Mouse (Mus musculus): Measurements from ENCODE around the gene Gtpbp1.

Gtpbp1 gene

DNA sequence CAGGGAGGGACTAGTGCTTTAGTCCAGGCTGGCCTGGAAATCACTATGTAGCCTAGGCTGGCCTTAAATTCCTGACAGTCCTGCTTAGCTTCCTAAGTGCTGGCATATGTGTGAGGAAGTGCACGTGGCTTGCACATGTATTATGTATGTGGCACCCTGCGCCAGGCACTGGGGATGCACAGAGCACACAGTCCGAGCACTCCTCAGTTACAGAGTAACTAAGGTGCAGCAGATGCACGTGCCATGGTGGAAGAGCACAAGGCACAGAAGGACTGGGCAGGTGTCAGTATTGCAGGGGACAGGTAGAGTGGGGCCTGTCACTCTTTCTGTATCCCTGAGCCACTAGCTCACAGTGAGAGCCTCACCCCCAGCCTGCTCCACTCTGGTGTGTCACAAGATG, 64.5 kb downstream of the Gtpbp1 start:
- no peak for DNase-seq (ENCODE audit: low spot score)

DNA sequence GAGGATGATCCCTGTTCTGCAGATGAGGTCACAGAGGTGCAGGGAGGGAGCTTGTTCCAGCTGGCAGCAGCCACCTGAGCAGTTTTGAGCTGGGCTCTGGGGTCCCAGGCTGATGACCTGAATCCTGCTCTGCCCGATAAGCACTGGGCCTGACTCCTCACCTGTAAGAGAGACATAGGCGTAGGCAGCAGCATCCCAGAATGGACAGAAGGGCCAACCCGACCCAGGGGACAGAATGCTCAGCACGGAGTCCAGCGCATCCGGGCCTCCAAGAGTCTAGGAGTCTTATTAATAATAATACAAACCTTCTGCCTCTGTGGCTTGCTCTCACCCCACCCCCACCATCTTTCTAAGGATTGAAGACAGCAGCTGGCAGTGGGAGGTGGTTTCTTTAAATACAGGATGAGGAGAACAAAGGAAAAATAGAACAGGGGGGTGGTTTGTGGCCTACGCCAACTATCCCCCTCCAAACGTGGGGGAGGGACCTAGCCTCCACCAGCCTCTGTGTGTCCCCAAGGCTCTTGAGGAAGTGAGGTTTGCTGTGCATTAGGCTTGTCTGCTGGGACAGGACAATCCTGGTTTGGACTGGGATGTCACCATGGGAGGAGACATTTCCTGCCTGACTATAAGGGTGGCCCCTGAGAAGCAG, 65.5 kb downstream of the Gtpbp1 start:
- DNase-seq (ENCODE audit: low spot score), result no peak

DNA sequence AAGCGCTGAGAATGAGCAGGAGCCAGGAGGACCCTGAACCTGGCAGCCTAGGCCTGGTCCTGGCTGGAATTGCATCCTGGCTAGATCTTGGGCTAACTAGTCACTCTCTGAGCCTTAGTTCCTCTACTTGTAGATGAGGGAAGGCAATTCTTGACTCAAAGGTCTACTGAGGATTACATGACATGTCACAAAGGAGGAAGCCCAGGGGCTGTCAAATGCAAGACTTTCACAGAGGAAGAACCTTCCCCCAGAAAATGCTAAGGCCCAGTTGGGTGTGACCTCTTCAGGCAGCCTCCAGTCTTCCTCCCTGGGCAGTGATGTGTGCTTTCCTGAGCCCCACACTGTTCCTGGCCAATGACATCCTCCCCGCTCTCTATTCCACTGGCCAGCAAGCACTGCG, 66.5 kb downstream of the Gtpbp1 start:
- no peak for DNase-seq (ENCODE audit: low spot score)

DNA sequence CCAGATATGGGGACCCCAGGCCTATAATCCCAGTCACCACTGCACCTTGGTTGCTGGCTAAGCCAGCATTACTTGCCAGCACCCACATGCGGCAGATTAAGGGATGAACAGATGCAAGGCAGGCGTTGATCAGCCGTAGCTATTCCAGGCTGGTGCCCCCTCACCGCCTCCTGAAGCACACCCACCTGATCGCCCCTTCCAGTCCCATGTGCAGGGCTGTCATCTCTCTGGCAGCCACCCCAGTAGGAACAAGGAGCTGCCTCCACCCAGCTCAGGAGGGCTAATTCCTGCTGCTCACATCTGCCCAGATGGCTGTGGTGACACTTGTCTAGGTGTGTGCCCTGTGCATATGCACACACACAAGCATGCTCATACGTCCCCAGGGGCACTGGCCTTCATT, 70.3 kb downstream of the Gtpbp1 start:
- no peak for DNase-seq (ENCODE audit: low spot score)

DNA sequence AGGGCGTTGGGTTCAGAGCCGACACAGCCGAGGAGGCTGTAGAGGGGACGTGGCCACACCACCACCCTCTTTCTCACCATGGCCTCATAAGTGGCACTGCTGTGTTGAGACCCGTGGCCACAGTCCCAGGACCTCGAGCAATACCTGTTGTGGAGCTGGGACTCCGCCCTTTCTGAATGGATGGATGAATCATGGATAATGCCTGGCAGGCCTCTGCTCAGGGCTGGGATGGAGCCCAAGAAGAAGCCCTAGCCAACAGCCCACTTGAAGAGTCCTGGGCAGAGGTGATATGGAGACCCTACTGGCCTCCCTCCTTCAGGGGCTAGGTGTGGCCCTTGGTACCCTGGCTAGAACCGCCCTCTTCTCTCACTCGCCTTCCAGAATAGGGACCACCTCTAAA, 72.4 kb downstream of the Gtpbp1 start:
- no peak for DNase-seq (ENCODE audit: low spot score)

DNA sequence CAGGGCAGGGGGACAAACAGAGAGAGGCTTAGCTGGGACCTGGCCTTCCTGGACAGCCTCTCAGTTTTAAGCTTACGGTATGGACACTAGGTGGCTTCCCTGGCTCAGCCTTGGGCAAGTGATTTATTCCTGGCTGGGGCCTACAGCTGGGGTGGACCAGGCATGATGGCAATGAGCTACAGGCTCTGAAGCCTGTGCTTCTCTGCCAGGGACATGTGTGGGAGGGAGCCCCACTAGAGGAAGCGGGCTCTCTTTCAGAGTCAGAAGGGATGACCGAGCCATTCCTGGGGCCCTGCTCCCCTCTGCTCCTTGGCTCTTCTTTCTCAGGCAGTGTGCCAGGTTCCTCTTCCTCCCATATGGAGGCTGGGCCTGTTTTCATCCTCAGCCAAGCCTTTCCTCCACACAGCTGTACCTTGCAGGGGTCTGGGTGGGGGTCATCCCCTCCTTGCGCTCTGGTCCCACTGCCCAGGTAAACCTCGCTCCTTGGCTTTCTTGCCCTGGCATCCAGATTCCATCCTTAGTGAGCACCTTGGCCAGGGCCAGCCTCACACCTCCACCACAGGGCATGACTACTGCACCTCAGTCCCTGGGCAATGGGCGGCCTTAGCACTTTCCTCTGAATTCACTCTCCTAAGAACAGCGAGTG, 73.1 kb downstream of the Gtpbp1 start:
- DNase-seq (ENCODE audit: low spot score), result no peak

DNA sequence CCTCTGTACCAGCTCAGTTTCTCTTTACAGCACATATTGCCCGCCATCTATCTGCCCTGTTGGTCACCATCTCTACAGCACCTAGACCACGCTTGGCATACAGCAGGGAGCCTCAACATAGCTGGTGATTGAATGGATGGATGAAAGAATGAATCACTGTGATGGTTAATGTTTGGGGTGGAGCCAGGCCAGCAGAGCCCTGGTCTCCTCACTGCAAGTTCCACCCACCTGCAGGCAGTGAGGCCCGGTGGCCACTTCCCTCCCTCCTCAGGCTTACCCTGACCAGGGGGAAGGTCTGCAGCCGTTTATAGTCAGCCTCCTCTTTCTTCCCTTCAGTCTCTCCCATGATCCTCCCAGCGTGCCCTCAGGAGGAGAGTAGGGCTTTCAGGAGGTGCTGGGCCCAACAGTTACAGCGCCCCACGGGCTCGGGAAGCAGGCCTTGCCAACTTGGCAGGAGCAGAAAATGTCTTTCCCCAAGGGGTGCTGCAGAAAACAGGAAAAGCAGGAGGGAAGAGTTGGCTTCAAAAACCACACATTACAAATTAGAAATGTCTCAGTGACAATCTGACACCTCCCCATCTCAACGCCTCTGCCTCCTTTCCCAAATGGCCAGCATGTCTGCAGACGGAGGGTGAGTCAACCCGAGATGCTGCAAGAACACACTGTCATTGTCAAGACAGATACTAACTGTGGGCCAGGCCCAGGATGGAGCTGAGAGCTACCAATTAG, 74.1 kb downstream of the Gtpbp1 start:
- DNase-seq (ENCODE audit: low spot score), result no peak

DNA sequence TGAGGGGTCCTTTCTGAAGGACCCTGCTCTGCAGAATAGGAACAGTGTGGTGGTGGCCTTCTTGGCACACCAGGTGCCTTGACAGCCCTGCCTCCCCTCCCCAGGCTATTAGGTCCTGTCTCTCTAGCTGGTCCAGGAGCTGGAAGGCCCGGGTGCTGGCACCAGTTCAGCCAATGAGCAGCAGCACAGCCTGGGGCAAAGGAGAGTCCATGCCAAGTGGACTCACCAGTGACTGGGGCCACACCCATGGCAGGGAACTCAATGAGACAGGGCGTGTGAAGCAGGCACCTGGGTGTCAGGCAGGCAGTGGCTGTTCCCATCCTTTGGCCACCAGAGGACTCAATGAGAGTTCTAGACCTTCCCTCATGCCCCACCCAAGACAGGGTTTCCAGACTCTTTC, 74.7 kb downstream of the Gtpbp1 start:
- no peak for DNase-seq (ENCODE audit: low spot score)

DNA sequence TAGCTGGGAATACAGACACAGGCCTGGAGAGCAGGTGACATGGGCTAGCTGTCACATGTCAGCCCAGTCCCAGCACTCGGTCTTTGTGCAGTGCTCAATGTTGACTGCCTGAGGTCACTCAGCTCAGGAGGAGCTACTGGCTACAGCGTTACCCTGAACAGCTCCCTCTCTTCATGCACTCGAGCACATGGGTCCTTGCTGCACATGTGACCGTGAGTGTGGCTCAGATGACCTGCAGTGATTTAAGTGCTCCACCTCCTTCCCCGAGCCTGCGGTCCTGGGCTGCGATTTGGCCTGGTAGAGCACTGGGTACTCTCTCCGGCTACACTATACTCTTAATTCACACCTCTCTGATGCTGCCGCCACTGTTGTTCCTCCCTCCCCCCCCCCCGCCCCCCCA, 75.5 kb downstream of the Gtpbp1 start:
- no peak for DNase-seq (ENCODE audit: low spot score)

DNA sequence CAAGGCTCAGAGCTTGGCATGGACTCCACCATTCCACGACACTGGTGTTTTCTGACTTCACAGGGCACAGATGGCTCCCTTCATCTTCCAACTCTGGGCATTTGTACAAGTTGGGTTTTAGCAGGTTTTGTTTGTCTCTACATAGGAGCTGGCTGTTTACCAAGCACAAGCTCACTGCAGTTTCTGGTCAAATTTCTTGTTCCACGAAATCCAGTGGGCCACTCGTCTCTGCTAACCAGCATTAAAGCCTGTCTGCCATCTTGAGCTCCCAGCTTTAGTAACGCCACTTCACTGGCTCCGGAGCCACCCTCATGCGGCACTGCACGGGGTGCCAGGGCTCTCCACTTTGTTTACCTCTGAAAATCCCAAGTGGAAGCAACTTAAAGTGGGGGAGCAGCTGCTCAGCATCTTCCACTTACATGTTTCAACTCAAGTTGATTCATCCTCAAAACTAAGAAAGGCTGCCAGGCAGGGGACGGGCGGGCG, 76.0 kb downstream of the Gtpbp1 start:
- no peak for DNase-seq (ENCODE audit: low spot score)

DNA sequence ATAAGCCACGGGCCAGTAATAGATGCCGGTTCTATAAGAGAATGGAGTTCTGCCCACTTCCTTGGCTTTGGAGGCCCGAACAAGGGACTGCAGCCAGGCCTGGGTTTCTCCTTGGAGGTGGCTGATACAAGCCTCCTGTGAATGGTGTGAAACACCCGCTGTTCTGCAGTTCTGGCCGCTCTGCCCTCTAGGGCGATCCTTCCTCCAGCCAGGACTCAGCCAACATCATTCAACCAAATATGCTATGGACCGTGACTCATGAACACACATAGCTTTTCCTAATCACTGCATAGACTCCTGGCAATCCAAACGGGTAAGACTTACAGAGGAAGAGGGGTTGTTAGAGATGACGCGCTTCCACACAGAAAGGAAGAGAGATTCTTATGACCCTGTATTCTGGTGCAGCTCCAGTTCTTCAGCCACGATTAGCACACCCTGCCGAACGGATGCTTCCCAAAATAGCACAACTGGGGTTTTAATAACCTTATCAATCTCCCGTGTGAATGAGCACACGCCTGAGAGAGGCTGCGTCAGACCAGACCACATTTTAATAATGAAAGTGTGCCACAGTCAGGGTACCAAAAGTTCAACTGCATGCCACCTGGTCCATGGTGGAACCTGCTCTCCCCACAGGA, 76.8 kb downstream of the Gtpbp1 start:
- DNase-seq (ENCODE audit: low spot score), result no peak

DNA sequence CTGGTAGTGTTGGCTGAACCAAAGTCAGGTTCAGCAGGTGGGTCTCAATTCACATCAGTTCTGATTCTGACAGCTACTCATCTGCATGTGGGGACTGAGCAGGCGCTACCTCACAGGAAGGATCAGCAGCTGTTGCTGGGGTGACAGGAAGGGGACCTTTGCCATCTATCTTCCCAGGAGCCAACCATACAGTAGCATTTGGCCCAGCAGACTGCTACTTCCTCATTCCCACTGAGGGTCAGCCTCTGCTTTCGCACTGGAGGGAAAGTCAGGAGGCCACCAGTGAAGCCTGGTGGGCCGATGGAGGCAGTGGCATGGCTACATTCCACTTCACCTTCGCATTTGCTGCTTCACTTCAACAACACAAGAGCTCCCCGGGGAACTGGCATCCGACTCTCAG, 77.7 kb downstream of the Gtpbp1 start:
- no peak for DNase-seq (ENCODE audit: low spot score)

DNA sequence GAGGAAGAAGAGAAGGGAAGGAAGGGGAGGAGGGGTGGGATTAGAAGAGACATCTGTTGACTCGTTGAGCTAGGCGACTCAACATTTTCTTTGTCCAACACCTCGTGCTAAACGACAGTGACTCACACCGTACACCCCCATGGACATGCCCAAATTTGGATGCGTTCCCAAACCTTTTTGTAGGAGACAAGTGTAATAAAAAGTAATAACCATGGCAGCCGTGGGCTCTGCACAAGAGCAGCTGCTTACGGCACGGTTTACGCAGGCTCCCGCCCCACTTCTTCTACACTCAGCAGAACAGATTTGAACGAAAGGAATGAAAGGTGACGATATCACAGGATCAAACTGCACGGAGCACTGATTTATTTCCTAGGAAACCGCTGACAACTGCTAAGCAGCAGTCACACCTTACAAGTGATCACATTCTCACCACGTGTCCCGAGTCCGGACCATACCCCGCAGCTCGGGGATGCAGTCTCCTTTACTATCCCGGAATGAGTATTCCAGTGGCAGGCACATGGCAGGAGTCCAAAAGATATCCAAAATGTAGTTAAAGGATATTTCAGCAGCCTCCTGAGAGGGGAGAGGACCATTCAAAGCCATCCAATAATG, 80.1 kb downstream of the Gtpbp1 start:
- DNase-seq (ENCODE audit: low spot score), result no peak

All from T-cell, adult 2 months (primary cell).